Mouse (Mus musculus) kidney, adult 18-20 months (tissue): Measurements from ENCODE around the gene Spc25.

Experiments used
- DNase-seq: peaks from one replicate; pipeline ENCODE4 v3.0.0; 2021

Gene Spc25

GRCm38 (mm10) chr2:69175296-69175695 is 30.7 kb downstream of the Spc25 start:
- DNase-seq: no peak

DNA sequence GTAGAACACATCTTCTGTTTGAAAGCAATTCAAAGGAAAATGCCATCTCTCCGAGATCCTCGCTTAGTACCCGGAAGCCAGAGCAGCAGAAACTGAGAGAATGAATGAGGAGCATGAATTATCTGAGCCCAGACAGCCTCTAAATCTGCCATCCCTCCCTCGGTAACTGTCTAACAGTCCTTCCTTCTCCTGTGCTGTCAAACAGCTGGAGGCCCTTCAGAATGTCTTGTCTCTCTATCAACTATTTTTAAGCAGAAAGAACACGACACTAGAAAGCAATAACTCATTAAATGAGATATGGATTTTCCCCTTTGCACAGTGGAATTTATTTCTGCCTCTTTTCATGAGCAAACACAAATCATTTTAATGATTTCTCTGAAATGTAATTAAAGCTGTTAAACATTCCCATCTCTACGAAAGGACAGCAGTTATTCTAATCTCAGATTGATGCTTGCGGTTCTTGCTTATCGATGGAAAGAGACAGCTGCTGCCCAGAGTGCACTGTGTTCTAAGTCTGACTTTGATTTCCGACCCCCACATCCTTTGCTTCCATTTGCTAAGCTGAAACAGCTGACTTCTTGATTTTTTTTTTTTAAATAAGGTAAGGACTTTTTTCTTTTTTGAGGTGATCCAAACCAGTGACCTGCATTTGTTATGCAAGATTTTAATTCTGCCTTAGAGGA is 35.5 kb downstream of the Spc25 start:
- no peak for DNase-seq

GRCm38 (mm10) chr2:69158907-69159306 is 47.1 kb downstream of the Spc25 start:
- no peak for DNase-seq

DNA sequence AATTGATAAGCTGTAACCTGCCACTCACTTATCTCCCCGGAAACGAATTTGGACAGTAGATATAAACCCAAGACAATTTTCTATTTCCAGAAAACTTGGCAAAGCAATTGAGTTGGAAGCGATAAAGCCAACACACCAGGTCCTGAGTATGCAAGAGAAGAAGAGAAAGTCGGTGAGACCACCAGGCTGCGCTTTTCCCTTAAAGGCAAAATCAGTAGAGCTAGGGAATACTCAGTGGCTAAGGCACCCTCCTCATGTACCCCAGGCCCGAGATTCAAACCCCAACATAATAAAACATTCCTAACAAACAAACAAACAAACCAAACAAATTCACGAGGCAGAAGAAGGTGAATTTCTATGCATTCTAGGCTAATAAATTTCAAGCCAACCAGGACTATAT is 49.7 kb downstream of the Spc25 start:
- no peak for DNase-seq

DNA sequence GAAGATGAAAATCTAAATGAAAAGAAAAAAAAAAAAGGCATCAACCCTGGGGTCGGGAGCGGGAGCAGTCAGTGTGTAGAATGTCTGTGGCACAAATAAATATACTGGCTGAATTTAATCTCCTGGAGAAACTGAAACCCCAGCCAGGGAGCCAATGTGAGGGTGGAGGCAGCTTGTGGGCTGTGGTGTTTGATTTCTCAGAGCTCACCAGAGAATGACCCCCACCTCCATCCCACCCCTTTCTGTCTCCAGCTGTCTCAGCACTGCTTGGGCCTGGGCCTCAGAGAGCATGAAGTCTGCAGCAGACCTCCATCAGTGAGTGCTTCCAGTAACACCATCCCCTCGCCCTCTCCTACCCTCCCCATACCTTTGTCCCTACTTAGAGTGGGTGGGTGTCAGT is 50.1 kb downstream of the Spc25 start:
- DNase-seq: no peak

DNA sequence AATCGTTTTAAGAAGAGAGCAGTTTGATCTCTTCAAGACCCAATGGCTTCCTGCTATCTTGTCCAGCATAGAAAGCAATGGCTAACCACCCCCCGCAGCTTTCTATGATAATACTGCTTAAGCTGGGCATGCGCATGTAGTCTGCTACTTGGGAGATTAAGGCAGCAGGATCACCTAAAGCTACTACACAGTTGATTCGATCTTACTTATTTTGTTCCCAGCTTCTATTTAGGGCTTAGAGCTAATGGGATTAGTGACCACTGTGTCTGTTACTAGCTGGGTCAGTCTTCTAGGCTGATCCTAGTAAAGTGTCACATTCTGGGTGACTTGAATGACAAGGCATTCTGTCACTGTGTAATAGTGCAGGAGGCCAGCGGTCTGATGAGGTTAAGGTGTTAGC is 55.2 kb downstream of the Spc25 start:
- DNase-seq: no peak

- DNase-seq: no peak
These were observed 56.8 kb downstream of the Spc25 start for GRCm38 (mm10) chr2:69149154-69149553.

- no peak for DNase-seq
These were observed 57.3 kb downstream of the Spc25 start for GRCm38 (mm10) chr2:69148691-69149090.
